Mouse (Mus musculus): Measurements from ENCODE around the gene Srsf1. TPM values are rescaled to one million over a fixed set of nuclear protein-coding genes. Genes with fewer than 3 reads are reported as not detected.

Gene Srsf1
- polyA plus RNA-seq (2012; rRNA removed) = 393 and 417 TPM in 2 replicates

GRCm38 (mm10) chr11:88046944-88047794, at the start of gene Srsf1:
Gene Srsf1, plus strand, starts transcription at chr11:88047373.

GRCm38 (mm10) chr11:88067586-88068410, 20.6 kb downstream of the Srsf1 start, which contains the start of gene Vezf1:
Gene Vezf1, plus strand, starts transcription at chr11:88068279.

DNA sequence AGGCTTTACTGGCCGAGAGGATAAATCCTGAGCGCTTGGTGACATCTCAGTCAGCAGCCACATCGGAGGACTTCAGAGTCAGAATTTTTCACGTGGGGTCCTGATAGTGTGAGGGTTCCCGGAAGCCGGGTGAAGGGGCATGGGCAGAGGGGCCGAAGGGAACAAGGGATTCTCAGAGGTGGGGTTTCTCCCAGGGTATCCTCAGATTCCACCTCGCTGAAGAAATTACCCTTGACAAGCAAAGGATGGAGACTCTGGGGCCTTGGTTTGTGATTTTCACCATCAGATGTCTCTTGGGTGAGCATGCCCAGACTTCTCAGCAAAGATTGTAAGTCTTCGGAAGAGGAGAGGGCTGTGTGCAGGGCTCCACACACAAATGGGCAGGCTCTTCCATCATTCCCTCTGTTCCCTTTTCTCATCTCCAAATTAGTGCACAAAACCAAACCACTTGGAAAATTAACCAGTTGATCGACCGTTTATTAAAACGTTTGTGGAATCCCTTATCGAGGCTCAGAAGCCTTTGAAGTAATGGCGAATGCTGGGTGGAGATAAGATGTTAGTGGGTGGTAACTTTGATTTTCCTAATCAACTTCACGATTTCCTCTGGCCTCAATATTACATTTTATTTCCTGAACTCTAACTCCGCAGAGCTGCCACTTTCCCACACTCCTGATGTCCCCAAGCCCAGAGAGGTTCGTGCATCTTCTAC, 51.0 kb downstream of the Srsf1 start, which contains the start of gene Cuedc1:
Gene Cuedc1, plus strand, starts transcription at position 38 of the 709 bp plus-strand sequence.

Other genes with a start within 250 kb of the Srsf1 start
- 1.9 and 2.4 TPM in 2 replicates for gene Lpo, start 219.1 kb upstream of the Srsf1 start, polyA plus RNA-seq (2012; rRNA removed)
- gene Mks1, start 194.2 kb upstream of the Srsf1 start, polyA plus RNA-seq (2012; rRNA removed) = 17.8 and 20.2 TPM in 2 replicates
- 0.27 and 0.52 TPM in 2 replicates for gene Epx, start 171.8 kb upstream of the Srsf1 start, polyA plus RNA-seq (2012; rRNA removed)
- not detected in 2 replicates for gene Olfr462, start 155.1 kb upstream of the Srsf1 start, polyA plus RNA-seq (2012; rRNA removed)
- not detected in 2 replicates for gene Olfr463, start 150.0 kb upstream of the Srsf1 start, polyA plus RNA-seq (2012; rRNA removed)
- gene Olfr464, start 126.4 kb upstream of the Srsf1 start, polyA plus RNA-seq (2012; rRNA removed) = 0.08 and 0.26 TPM in 2 replicates
- gene Dynll2, start 59.8 kb upstream of the Srsf1 start, polyA plus RNA-seq (2012; rRNA removed) = 292 and 293 TPM in 2 replicates
- 29.7 and 30.5 TPM in 2 replicates for gene Vezf1, start 20.9 kb downstream of the Srsf1 start, polyA plus RNA-seq (2012; rRNA removed)
- 34.3 and 39.7 TPM in 2 replicates for gene Cuedc1, start 50.7 kb downstream of the Srsf1 start, polyA plus RNA-seq (2012; rRNA removed)
- 70.3 and 79.9 TPM in 2 replicates for gene Mrps23, start 157.0 kb downstream of the Srsf1 start, polyA plus RNA-seq (2012; rRNA removed)
- gene Ccdc182, start 246.7 kb downstream of the Srsf1 start, polyA plus RNA-seq (2012; rRNA removed) = 0.04 and 0.06 TPM in 2 replicates

Data from central nervous system, embryonic 18 days (tissue).